Mouse (Mus musculus): Measurements from ENCODE around the gene Kdm2b.

DNA sequence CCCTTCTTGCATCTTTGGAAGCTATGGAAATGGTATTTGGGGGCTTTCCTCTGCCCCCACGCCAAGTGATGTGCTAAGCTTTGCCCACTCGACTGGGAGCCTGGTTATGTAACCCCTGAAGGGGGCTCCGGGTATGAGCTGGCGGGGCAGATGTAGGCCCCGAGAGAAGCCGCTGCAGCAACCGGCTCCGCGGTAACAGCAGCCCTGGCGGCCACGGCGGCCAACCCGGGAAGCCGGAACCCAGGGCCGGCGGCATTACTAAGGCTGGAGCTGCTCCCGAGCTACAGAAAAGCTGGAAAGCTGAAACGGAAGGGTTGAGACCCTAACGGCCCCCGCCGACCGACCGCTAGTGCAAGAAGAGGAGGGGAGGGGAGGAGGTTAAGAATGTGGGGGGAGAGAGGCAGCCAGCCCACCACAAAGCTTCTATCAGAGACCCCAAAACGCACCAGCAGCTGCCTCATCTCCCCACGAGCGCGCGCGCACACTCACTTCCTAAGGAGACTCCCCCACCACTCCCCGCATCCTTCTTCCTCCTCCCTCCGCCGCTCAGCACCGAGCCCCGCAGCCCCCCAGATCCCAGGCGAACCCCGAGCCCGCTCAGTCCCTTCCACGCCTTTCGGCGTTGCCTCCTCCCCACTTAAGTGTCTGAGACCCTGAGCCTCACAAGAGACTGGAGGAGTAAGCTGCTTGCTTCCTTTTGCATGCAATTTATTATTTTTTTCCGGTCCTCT is 1.4 kb downstream of the Kdm2b start:
- TF ChIP-seq CTCF (IDR thresholded peaks at IDR 0.05; ENCODE audit: borderline replicate concordance, insufficient read depth, low read length) (no peak), POLR2A (IDR thresholded peaks at IDR 0.05; ENCODE audit: low read depth, low read length) (peak; percentile 42)
